Mouse (Mus musculus) liver, adult 2 months (tissue): ENCODE results near the gene Gm11541. TPM values are rescaled to one million over a fixed set of nuclear protein-coding genes. Genes with fewer than 3 reads are reported as not detected.
A peak's percentile ranks its signal among the peaks of the same experiment; 100 is the strongest.

Experiments used
- DNase-seq: peaks from one replicate; pipeline ENCODE4 v3.0.0-alpha.2; 2011; ENCODE audit warnings: low read depth, low spot score; ENCODE audit errors: extremely low read depth
- H3K27ac ChIP-seq: fragments of 200-500 bp; replicated peaks from 2 replicates; pipeline ENCODE4 v1.5.1; 2012; ENCODE audit warnings: low read depth, mild to moderate bottlenecking, control low read depth, inconsistent platforms, low read length; ENCODE audit not compliant: insufficient read depth
- H3K27me3 ChIP-seq: fragments of 200-500 bp; 2 replicates; pipeline ENCODE4 v1.6.1; 2012; ENCODE audit warnings: mild to moderate bottlenecking, moderate library complexity, low read length, inconsistent platforms; ENCODE audit not compliant: control insufficient read depth, insufficient read depth
- H3K36me3 ChIP-seq: fragments of 200-500 bp; 2 replicates; pipeline ENCODE4 v1.6.1; 2012; ENCODE audit warnings: low read length, inconsistent platforms; ENCODE audit not compliant: control insufficient read depth, insufficient read depth
- H3K4me1 ChIP-seq: fragments of 200-500 bp; 2 replicates; pipeline ENCODE4 v1.6.1; 2011; ENCODE audit warnings: low read length; ENCODE audit not compliant: control insufficient read depth, insufficient read depth
- H3K4me3 ChIP-seq: fragments of 200-500 bp; 2 replicates; pipeline ENCODE4 v1.5.1; 2011; ENCODE audit warnings: low read depth, mild to moderate bottlenecking, control low read depth, low read length, moderate library complexity; ENCODE audit not compliant: insufficient read depth
- H3K79me2 ChIP-seq: fragments of 200-500 bp; 2 replicates; pipeline ENCODE4 v1.6.1; 2012; ENCODE audit warnings: inconsistent platforms, mild to moderate bottlenecking, low read length, moderate library complexity; ENCODE audit not compliant: control insufficient read depth, insufficient read depth
- H3K9ac ChIP-seq: fragments of 200-500 bp; 2 replicates; pipeline ENCODE4 v1.6.1; 2012; ENCODE audit warnings: low read depth, mild to moderate bottlenecking, control low read depth, inconsistent platforms, low read length
- CTCF ChIP-seq: fragments of 200-500 bp; IDR thresholded peaks from 2 replicates; pipeline ENCODE4 v1.5.1; 2011; ENCODE audit warnings: low read depth, low read length, control low read depth
- POLR2A ChIP-seq: fragments of 200-500 bp; IDR thresholded peaks from 2 replicates; pipeline ENCODE4 v1.6.1; 2011; ENCODE audit warnings: low read length, control low read depth; ENCODE audit not compliant: insufficient read depth; ENCODE audit errors: extremely low read depth
- WGBS: fragments of 180-500 bp; shearing (Covaris S2); methylation state at CpG from one replicate; pipeline ENCODE4 v1.1.7; 2018; 5-methylcytosine and 5-hydroxymethylcytosine counted together
- polyA plus RNA-seq: library from polyadenylated mRNA; depleted of rRNA; stranded (reverse); fragments of >200 nt; gene quantifications from 2 replicates; pipeline ENCODE4 v1.2.3, GENCODE M21; 2012
- total RNA-seq: library from RNA; depleted of rRNA; stranded (reverse); fragments of >200 nt; gene quantifications from 2 replicates; pipeline ENCODE4 v1.2.3, GENCODE M21; 2014

The Gm11541 gene
- total and polyA plus RNA-seq, 2 experiments, result not detected

DNA sequence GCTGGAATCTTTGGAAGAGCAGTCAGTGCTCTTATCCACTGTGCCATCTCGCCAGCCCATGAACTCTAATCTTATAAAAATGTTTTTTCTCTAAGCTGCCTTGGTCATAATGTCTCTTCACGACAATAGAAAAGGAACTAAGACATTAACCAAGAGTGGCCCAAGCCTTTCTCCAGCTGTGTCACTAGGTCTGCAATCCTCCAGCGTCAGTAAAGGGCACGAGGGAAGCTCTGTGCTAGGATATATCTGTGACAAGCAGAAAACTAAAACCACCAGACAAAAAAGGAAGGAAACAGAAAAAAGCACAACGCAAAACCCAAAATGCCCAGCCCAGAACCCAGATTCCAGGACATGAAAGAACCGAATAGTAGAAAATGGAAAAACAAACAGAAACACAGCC is 17.1 kb downstream of the Gm11541 start:
- H3K27me3 ChIP-seq, result no peaks in the 10 kb centered on the region
- WGBS, result 82% methylated on average over 6 of the region's 6 CpGs
- H3K36me3 ChIP-seq, result no peaks in the 10 kb centered on the region
- H3K4me3 ChIP-seq, result no peak overlapping the region
- H3K27ac ChIP-seq, result no peak overlapping the region
- no peaks in the 10 kb centered on the region for H3K79me2 ChIP-seq
- H3K9ac ChIP-seq, result no peak overlapping the region
- no peak for DNase-seq
- no peaks in the 10 kb centered on the region for H3K4me1 ChIP-seq
- TF ChIP-seq POLR2A (no peak), CTCF (no peak)

DNA sequence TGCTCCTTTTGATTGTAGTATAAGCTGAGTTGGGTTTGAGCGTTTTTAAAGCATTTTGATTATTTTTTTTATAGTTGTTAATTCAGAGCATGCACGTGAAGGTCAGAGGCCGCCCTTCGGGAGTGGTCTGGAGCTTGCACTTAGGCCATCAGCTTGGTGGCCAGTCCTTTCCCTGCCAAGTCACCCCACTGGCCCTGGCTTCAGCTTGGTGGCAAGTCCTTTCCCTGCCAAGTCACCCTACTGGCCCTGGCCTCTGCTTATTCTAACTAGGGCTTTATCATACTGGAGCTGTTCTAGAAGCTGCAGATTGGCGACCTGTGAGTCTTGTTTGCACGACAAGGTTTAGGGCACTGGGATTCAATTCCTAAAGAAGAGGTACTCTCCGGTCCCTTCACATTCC is 21.9 kb downstream of the Gm11541 start:
- no peaks in the 10 kb centered on the region for H3K27me3 ChIP-seq
- no peaks in the 10 kb centered on the region for H3K36me3 ChIP-seq
- H3K9ac ChIP-seq, result no peak overlapping the region
- peak; percentile 60 for DNase-seq
- H3K79me2 ChIP-seq, result no peaks in the 10 kb centered on the region
- H3K4me1 ChIP-seq, result no peaks in the 10 kb centered on the region
- WGBS, result 70% methylated on average over 7 of the region's 7 CpGs
- H3K4me3 ChIP-seq, result no peak overlapping the region
- TF ChIP-seq CTCF (no peak), POLR2A (no peak)
- no peak overlapping the region for H3K27ac ChIP-seq

- Histone ChIP-seq H3K36me3 (no peaks in the 10 kb centered on the region), H3K4me3 (no peak overlapping the region), H3K79me2 (peaks cover 6% of the 10 kb centered on the region; the same call in 1 of the 2 replicates), H3K9ac (no peak overlapping the region), H3K27ac (no peak overlapping the region), H3K4me1 (peaks cover under 1% of the 10 kb centered on the region; the same call in 1 of the 2 replicates), H3K27me3 (no peaks in the 10 kb centered on the region)
- TF ChIP-seq POLR2A, result no peak
- TF ChIP-seq CTCF, result no peak
- 69% methylated on average over 4 of the region's 4 CpGs for WGBS
- no peak for DNase-seq
Measured at GRCm38 (mm10) chr11:94681640-94682039, 22.7 kb downstream of the Gm11541 start.

DNA sequence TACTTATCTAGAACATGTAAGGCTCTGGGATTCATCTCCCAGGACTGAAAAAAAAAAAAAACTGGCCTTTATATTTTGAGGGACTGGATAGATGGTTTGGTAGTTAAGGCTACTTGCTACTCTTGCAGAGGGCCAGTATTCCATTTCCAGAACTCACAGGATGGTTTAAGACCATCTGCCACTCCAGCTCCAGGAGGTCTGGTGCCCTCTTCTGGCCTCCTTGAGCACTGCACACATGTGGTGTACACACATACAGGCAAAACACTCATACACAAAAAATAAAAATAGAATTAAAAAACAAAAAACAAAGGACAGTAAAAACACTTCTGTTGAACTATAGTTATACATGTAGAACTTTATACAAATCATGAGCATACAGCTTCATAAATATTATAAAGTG is 23.7 kb downstream of the Gm11541 start:
- peaks cover 7% of the 10 kb centered on the region for H3K4me1 ChIP-seq
- H3K27me3 ChIP-seq, result no peaks in the 10 kb centered on the region
- peaks cover 8% of the 10 kb centered on the region; the same call in 1 of the 2 replicates for H3K79me2 ChIP-seq
- DNase-seq, result no peak
- TF ChIP-seq CTCF (peak; percentile 36; the same call in 1 of the 2 replicates), POLR2A (no peak)
- H3K4me3 ChIP-seq, result no peak overlapping the region
- no peaks in the 10 kb centered on the region for H3K36me3 ChIP-seq
- H3K27ac ChIP-seq, result no peak overlapping the region
- no peak overlapping the region for H3K9ac ChIP-seq

- H3K4me1 ChIP-seq, result peaks cover 7% of the 10 kb centered on the region
- H3K4me3 ChIP-seq, result peak overlapping the region; percentile 93
- H3K27ac ChIP-seq, result no peak overlapping the region
- peaks cover 11% of the 10 kb centered on the region; the same call in 1 of the 2 replicates for H3K79me2 ChIP-seq
- H3K9ac ChIP-seq, result 0 out of 2 replicates have a peak overlapping the region, but pooled peaks have one; percentile 13
- TF ChIP-seq CTCF (no peak), POLR2A (no peak)
- H3K27me3 ChIP-seq, result no peaks in the 10 kb centered on the region
- WGBS, result 34% methylated on average over 15 of the region's 15 CpGs
- H3K36me3 ChIP-seq, result no peaks in the 10 kb centered on the region
- DNase-seq, result no peak
Measured at GRCm38 (mm10) chr11:94677607-94678145, 26.6 kb downstream of the Gm11541 start.

DNA sequence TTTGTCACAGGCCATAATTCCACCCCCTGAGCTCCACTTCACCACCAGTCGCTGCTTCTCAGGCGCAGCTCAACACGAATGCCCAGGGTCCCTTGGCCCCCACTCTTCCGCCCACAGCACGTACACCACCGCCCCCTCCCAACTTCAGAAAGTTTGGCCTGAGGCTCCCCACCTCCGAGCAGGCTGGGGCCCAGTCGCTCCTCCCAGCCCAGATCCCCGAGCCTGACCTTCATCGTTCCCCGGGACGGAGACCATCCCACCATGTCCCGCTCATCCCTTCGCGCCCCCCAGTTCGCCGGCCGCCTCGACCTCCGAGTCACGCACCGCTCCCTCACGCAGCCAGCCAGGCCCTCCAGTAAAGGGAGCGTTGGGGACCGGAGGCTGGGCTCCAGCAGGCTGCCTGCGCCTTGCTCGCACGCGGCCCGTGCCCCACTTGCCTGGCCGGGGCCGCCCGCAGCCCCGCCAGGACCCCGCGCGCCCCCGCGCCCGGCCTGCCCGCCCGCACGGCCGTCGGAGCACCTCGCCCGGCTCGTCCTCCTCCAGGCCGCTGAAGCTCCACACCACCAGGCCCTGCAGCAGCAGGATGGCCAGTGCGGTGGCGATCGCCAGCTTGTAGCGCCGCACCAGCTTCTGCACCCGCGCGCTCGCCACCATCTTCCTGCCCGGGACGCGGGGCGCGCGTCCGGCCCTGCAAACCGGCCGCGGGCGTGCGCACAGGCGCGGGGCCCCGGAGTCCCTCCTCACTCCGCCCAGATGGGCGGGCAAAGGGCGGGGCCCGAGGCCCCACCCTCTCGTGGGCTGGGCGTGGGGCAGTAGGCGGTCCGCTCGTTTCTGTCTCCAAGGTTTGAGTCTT is 27.3 kb downstream of the Gm11541 start, which contains the start of gene Xylt2:
Gene Xylt2 (minus strand): TSS at position 762 of the 853 bp plus-strand sequence.
- whole genome bisulfite sequencing, result under 1% methylated on average over 79 of the region's 82 CpGs
- Histone ChIP-seq H3K36me3 (no peaks in the 10 kb centered on the region), H3K4me1 (peaks cover 7% of the 10 kb centered on the region), H3K4me3 (peak within 1 kb of the TSS; percentile 93), H3K9ac (peak within 1 kb of the TSS; percentile 97), H3K79me2 (peaks cover 13% of the 10 kb centered on the region; the same call in 1 of the 2 replicates), H3K27ac (peak within 1 kb of the TSS; percentile 30), H3K27me3 (no peaks in the 10 kb centered on the region)
- TF ChIP-seq CTCF, result no peak
- TF ChIP-seq POLR2A, result peak; percentile 82; the same call in 1 of the 2 replicates
- peak; percentile 58 for DNase-seq
